Mouse (Mus musculus): ENCODE results near the gene Hlcs. TPM values are rescaled to one million over a fixed set of nuclear protein-coding genes. Genes with fewer than 3 reads are reported as not detected.

The Hlcs gene
- polyA plus RNA-seq, 1 experiment from 2014 or later = 8.4 TPM

DNA sequence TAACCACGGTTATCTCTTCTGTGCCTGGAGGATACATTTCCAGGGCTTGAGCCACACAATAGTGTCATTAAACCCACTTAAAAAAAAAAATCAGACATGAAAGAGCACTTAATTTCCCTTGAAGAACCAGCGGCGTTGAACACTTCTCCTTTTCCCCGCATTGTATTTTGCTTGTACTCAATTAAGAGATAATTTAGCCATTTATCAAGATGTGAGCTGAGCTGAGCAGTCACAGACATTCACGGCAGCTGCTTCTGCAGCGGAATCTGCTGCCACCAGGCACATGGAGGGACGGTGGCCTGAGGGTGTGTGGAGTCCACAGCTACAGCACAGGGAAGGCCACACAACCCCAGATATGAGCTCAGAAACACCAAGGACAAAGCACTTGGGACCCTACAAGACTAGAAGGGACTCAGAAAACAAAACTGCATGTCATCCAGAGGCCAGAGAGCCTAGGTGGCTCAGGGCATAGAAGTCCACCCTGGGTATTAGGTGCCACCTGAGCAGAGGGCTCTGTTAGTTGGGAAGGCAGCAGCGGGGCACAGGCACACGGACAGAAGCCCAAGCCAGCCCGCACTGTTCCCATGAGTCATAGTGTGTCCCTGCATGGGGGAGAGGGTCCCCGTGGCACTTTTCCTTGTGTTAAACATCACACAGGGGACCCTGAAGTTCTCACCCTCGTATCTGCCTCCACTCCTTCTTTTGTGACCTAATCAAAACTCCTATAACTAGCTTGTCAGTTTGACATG, 133.1 kb downstream of the Hlcs start:
- ATAC-seq (ENCODE audit: insufficient number of reproducible peaks, low FRiP score, low TSS enrichment, low read depth) = no peak
- Histone ChIP-seq H3K27ac (replicated peaks; ENCODE audit: low read depth, low read length) (no peak overlapping the region), H3K4me2 (ENCODE audit: low read depth, severe bottlenecking) (no peak overlapping the region), H3K36me3 (ENCODE audit: control insufficient read depth, insufficient read depth, low read length) (no peaks in the 10 kb centered on the region), H3K4me3 (ENCODE audit: low read depth, low read length) (no peak overlapping the region), H3K9me3 (ENCODE audit: control insufficient read depth, low read length) (no peaks in the 10 kb centered on the region), H3K9ac (ENCODE audit: low read length) (no peak overlapping the region), H3K27me3 (ENCODE audit: control insufficient read depth, insufficient read depth, low read length) (peaks cover 19% of the 10 kb centered on the region), H3K4me1 (ENCODE audit: control insufficient read depth, insufficient read depth, low read length) (peaks cover 11% of the 10 kb centered on the region)
- no peak for DNase-seq (ENCODE audit: low spot score)
- WGBS = 46% methylated on average over 12 of the region's 12 CpGs

DNA sequence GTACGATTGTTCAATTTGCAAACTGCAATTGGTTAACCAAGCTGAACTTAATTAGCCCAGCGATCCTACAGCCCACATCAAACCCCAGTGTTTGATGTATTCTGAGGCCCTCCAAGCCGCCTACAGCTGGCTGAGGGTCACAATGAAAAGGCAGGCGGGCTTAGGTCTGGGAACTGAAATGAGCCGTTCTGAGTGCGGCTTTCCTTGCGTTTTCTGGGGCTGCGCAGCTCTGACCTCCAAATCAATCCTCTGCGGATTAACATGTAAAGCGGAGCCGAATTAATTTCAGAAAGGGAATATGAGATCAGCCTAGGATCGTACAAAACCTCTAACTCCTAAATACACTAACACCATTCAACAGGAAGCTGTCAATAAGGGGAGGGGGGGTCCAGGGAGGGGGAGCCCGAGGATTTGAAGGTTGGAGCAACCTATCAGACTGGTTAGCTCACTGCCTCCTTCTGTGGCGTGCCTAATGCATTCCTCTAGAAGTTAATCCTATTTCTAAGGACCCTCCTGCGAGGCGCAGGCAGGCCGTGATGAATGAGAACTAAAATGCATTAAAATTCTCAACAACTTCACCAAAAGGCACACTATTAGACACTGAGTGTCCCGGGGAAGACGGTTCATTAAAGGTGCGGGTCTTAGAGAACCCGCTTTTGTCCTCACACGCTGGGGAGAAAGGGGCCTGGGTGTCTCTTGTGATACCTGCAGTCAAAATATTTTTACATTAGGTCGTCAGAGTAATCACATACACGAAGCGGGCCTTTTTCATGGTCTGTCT, 133.8 kb downstream of the Hlcs start:
- H3K4me3 ChIP-seq (ENCODE audit: low read depth, low read length) = no peak overlapping the region
- WGBS = 18% methylated on average over 25 of the region's 25 CpGs

DNA sequence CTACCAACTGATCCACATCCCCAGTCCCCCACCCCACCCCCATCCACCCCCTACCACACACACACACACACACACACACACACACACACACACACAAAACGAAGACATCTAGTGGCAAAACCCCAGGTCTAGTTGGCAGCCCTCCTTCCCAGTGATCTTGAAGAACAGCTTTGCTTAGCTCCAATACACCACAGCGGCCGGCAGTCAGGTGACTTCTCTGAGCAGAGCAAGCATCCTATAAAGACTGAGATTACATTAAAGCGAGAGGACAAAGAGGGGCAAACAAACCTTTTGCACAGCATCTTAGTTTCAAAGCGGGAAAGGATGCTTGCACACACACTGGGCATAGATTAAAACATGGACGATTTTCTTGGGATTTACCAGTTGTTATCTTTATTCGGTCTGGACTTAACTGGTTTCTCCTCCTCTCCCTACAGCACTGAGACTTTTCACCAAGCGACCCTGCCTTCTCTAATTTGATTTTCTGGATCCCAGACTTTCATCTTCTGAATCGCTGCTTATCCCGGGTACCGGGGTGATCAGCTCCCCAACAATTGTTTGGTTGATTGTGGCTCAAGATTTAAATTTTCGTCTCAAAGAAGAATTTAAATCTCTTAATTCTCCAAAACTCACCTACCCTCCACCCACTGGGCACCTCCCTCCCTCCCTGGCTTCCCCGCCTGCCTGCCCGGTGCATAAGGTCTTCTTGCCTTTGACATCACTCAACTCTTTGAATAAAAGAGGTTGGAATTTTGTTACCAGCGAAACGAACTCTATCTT, 134.7 kb downstream of the Hlcs start:
- Histone ChIP-seq H3K36me3 (ENCODE audit: control insufficient read depth, insufficient read depth, low read length) (no peaks in the 10 kb centered on the region), H3K9me3 (ENCODE audit: control insufficient read depth, low read length) (no peaks in the 10 kb centered on the region), H3K4me2 (ENCODE audit: low read depth, severe bottlenecking) (no peak overlapping the region), H3K4me1 (ENCODE audit: control insufficient read depth, insufficient read depth, low read length) (peaks cover 11% of the 10 kb centered on the region), H3K4me3 (ENCODE audit: low read depth, low read length) (no peak overlapping the region), H3K27me3 (ENCODE audit: control insufficient read depth, insufficient read depth, low read length) (peaks cover 17% of the 10 kb centered on the region), H3K27ac (replicated peaks; ENCODE audit: low read depth, low read length) (no peak overlapping the region), H3K9ac (ENCODE audit: low read length) (no peak overlapping the region)
- WGBS = 60% methylated on average over 16 of the region's 16 CpGs
- DNase-seq (ENCODE audit: low spot score) (no peak), ATAC-seq (ENCODE audit: insufficient number of reproducible peaks, low FRiP score, low TSS enrichment, low read depth) (no peak)

More for the DNA sequence above, 133.8 kb downstream of the Hlcs start:
- peaks cover 11% of the 10 kb centered on the region for H3K4me1 ChIP-seq (ENCODE audit: control insufficient read depth, insufficient read depth, low read length)
- H3K27me3 ChIP-seq (ENCODE audit: control insufficient read depth, insufficient read depth, low read length) = peaks cover 19% of the 10 kb centered on the region
- peak overlapping the region; percentile 3; the same call in 1 of the 2 replicates for H3K4me2 ChIP-seq (ENCODE audit: low read depth, severe bottlenecking)
- ATAC-seq (ENCODE audit: insufficient number of reproducible peaks, low FRiP score, low TSS enrichment, low read depth) = 0 out of 2 replicates have a peak, but pooled peaks have one; percentile 61
- H3K36me3 ChIP-seq (ENCODE audit: control insufficient read depth, insufficient read depth, low read length) = no peaks in the 10 kb centered on the region
- DNase-seq (ENCODE audit: low spot score) = peak; percentile 62
- H3K27ac ChIP-seq (replicated peaks; ENCODE audit: low read depth, low read length) = no peak overlapping the region
- no peaks in the 10 kb centered on the region for H3K9me3 ChIP-seq (ENCODE audit: control insufficient read depth, low read length)
- H3K9ac ChIP-seq (ENCODE audit: low read length) = no peak overlapping the region

DNA sequence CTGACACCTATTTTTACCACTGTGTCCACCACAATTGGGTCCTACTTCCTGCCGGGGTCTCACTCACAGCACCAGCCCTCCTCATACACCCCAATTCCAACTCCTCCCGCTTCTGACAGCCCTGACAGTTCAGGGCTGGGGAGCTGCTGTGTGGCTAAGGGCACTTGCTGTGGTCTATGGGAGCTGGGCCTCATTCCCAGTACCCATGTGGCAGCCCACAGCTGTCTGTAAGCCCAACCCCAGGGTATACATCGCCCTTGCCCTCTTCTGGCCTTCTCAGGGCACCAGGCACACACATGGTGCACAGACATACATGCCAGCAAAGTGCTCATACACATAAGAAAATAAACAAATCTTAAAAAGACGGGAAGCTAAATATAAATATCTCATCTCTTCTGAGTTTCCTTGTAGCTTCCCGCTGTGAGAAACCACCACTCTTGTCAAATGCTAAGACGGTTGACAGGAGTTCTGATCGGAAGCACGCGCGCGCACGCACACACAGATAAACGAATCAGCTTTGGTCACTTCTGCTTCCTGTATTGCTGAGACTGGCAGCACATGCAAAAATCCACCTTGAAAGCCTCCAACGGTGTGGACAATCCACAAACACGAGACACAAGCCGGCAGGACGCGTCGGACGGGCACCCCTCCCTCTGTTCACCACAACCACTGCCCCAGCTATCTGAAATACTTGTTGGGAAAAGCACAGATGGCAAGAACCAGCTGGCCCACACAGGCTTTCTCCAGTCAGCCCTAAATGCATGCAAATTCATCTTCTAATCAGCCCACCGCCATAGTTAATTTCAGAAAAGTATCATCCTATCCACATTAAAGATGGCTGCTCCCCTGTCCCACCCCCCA, 136.1 kb downstream of the Hlcs start:
- 90% methylated on average over 21 of the region's 21 CpGs for WGBS
- Histone ChIP-seq H3K4me3 (ENCODE audit: low read depth, low read length) (no peak overlapping the region), H3K9ac (ENCODE audit: low read length) (no peak overlapping the region), H3K4me2 (ENCODE audit: low read depth, severe bottlenecking) (no peak overlapping the region), H3K9me3 (ENCODE audit: control insufficient read depth, low read length) (no peaks in the 10 kb centered on the region), H3K27me3 (ENCODE audit: control insufficient read depth, insufficient read depth, low read length) (peaks cover 14% of the 10 kb centered on the region), H3K27ac (replicated peaks; ENCODE audit: low read depth, low read length) (no peak overlapping the region), H3K4me1 (ENCODE audit: control insufficient read depth, insufficient read depth, low read length) (peaks cover 11% of the 10 kb centered on the region), H3K36me3 (ENCODE audit: control insufficient read depth, insufficient read depth, low read length) (no peaks in the 10 kb centered on the region)
- ATAC-seq (ENCODE audit: insufficient number of reproducible peaks, low FRiP score, low TSS enrichment, low read depth) (no peak), DNase-seq (ENCODE audit: low spot score) (no peak)

DNA sequence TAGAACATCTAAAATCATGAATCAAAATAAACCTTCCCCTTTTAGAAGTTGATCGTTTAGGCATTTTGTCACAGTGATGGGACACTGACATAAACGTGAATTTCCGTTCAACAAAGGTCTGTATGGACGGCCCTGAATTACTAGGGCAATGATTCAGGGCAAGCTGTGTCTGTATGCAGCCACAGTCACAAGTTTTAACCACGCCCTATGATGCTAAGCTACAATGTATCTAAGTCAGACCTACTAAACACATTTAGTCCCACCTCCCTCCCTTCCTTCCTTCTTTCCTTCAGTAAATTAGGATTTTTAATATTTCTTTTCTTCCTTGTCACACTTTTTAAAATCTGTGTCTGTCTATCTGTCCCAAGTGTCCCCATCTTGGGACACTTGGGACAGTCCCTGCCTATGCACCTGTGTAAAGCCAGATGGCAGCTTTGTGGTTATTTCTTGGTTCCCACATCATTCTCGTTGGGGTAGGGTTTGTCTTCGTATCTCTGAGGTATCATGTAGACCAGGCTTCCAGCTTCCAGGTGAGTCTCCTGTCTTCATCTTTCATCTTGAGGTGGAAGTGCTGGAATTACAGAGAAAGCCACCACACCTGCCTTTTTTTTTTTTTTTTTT, 137.9 kb downstream of the Hlcs start:
- no peak for ATAC-seq (ENCODE audit: insufficient number of reproducible peaks, low FRiP score, low TSS enrichment, low read depth)
- H3K36me3 ChIP-seq (ENCODE audit: control insufficient read depth, insufficient read depth, low read length) = no peaks in the 10 kb centered on the region
- H3K4me2 ChIP-seq (ENCODE audit: low read depth, severe bottlenecking) = no peak overlapping the region
- no peak overlapping the region for H3K4me3 ChIP-seq (ENCODE audit: low read depth, low read length)
- 88% methylated on average over 7 of the region's 7 CpGs for WGBS
- H3K9me3 ChIP-seq (ENCODE audit: control insufficient read depth, low read length) = no peaks in the 10 kb centered on the region
- peaks cover 10% of the 10 kb centered on the region for H3K4me1 ChIP-seq (ENCODE audit: control insufficient read depth, insufficient read depth, low read length)
- no peak overlapping the region for H3K27ac ChIP-seq (replicated peaks; ENCODE audit: low read depth, low read length)
- H3K27me3 ChIP-seq (ENCODE audit: control insufficient read depth, insufficient read depth, low read length) = peaks cover 12% of the 10 kb centered on the region
- no peak overlapping the region for H3K9ac ChIP-seq (ENCODE audit: low read length)
- no peak for DNase-seq (ENCODE audit: low spot score)

DNA sequence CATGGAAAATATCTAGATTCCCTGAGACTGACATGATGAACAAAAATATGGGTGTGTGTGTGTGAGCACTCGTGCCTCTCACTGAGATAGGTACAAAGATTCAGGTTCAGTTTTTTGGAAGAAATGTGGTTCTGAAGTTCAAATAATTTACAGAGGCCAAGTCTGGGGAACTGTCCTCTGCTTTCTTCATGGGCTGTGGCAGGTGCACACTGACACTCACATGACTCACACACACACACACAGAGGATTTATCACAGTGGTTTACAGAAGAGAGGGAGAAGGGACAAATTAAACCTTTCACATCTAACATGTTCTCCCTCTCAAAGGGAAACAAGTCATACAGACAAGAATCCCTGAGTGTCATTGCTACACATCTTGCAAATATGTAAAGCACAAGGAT, 140.0 kb downstream of the Hlcs start:
- H3K27me3 ChIP-seq (ENCODE audit: control insufficient read depth, insufficient read depth, low read length) = peaks cover 5% of the 10 kb centered on the region; the same call in 1 of the 2 replicates

DNA sequence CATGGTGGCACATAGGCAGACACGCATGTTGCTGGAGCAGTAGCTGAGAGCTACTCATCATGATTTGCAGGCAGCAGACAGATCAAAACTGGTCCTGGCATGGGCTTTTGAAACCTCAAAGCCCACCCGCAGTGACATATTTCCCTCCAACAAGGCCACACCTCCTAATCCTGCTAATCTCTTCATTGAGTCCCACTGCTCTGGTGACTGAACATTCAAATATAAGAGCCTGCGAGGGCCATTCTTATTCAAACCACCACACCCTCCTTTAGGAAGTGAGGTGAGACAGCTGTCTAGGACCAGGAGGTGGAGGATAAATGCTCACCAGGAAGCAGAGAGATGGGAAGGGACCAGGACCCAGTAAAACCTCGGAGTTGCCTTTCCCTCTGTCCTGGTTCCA, 143.2 kb downstream of the Hlcs start:
- ATAC-seq (ENCODE audit: insufficient number of reproducible peaks, low FRiP score, low TSS enrichment, low read depth) (no peak), DNase-seq (ENCODE audit: low spot score) (no peak)
- H3K27me3 ChIP-seq (ENCODE audit: control insufficient read depth, insufficient read depth, low read length) = no peaks in the 10 kb centered on the region
- WGBS = 51% methylated on average over 4 of the region's 4 CpGs
- H3K4me1 ChIP-seq (ENCODE audit: control insufficient read depth, insufficient read depth, low read length) = peaks cover 2% of the 10 kb centered on the region; the same call in 1 of the 2 replicates
- no peak overlapping the region for H3K4me3 ChIP-seq (ENCODE audit: low read depth, low read length)
- H3K36me3 ChIP-seq (ENCODE audit: control insufficient read depth, insufficient read depth, low read length) = no peaks in the 10 kb centered on the region
- no peaks in the 10 kb centered on the region for H3K9me3 ChIP-seq (ENCODE audit: control insufficient read depth, low read length)
- no peak overlapping the region for H3K27ac ChIP-seq (replicated peaks; ENCODE audit: low read depth, low read length)
- no peak overlapping the region for H3K9ac ChIP-seq (ENCODE audit: low read length)
- no peak overlapping the region for H3K4me2 ChIP-seq (ENCODE audit: low read depth, severe bottlenecking)

More for the DNA sequence above, 140.0 kb downstream of the Hlcs start:
- DNase-seq (ENCODE audit: low spot score) = no peak
- Histone ChIP-seq H3K4me1 (ENCODE audit: control insufficient read depth, insufficient read depth, low read length) (no peaks in the 10 kb centered on the region), H3K4me2 (ENCODE audit: low read depth, severe bottlenecking) (no peak overlapping the region), H3K4me3 (ENCODE audit: low read depth, low read length) (no peak overlapping the region), H3K9me3 (ENCODE audit: control insufficient read depth, low read length) (no peaks in the 10 kb centered on the region), H3K36me3 (ENCODE audit: control insufficient read depth, insufficient read depth, low read length) (no peaks in the 10 kb centered on the region), H3K9ac (ENCODE audit: low read length) (no peak overlapping the region), H3K27ac (replicated peaks; ENCODE audit: low read depth, low read length) (no peak overlapping the region)
- no peak for ATAC-seq (ENCODE audit: insufficient number of reproducible peaks, low FRiP score, low TSS enrichment, low read depth)
- WGBS = 96% methylated on average over 1 of the region's 1 CpGs
